Mouse (Mus musculus) MEL (cell line): ENCODE results near the gene Acin1. TPM values are rescaled to one million over a fixed set of nuclear protein-coding genes. Genes with fewer than 3 reads are reported as not detected.

ENCODE experiments used
- DNase-seq: peaks from one replicate; pipeline ENCODE4 v3.0.0; 2011; ENCODE audit warnings: low read depth, low spot score
- H3K27ac ChIP-seq: 2 replicates; pipeline ENCODE4 v1.5.1; 2012; ENCODE audit warnings: low read depth, mild to moderate bottlenecking, control low read depth, low read length, moderate library complexity; ENCODE audit not compliant: control insufficient read depth
- H3K27me3 ChIP-seq, 2 experiments: fragments of 150-350 bp in 1 of 2; sonication (generic) in 1 of 2; 2 replicates each; pipeline ENCODE4 v1.6.1; 2012; ENCODE audit warnings: low read length in 2 of 2, mild to moderate bottlenecking in 2 of 2, improper control_type of control experiment in 1 of 2, moderate library complexity in 1 of 2; ENCODE audit not compliant: insufficient read depth in 2 of 2, control insufficient read depth in 1 of 2
- H3K36me3 ChIP-seq, 2 experiments: 2 replicates each; pipeline ENCODE4 v1.6.1; 2012 to 2014; ENCODE audit warnings: low read length in 2 of 2, improper control_type of control experiment in 1 of 2, inconsistent platforms in 1 of 2, mild to moderate bottlenecking in 1 of 2; ENCODE audit not compliant: insufficient read depth in 2 of 2, control insufficient read depth in 1 of 2
- H3K4me1 ChIP-seq, 2 experiments: fragments of 150-350 bp in 1 of 2; sonication (generic) in 1 of 2; 2 replicates each; pipeline ENCODE4 v1.6.1; 2012; ENCODE audit warnings: low read length in 2 of 2, improper control_type of control experiment in 1 of 2, mild to moderate bottlenecking in 1 of 2; ENCODE audit not compliant: insufficient read depth in 2 of 2, control insufficient read depth in 1 of 2
- H3K4me3 ChIP-seq, 2 experiments: fragments of 150-350 bp in 1 of 2; sonication (generic) in 1 of 2; 2 replicates each; pipeline ENCODE4 v1.5.1; 2012; ENCODE audit warnings: low read depth in 2 of 2, low read length in 2 of 2, mild to moderate bottlenecking in 2 of 2, moderate library complexity in 2 of 2, control low read depth in 1 of 2, improper control_type of control experiment in 1 of 2; ENCODE audit not compliant: control insufficient read depth in 1 of 2, insufficient read depth in 1 of 2
- H3K79me2 ChIP-seq: 2 replicates; pipeline ENCODE4 v1.6.1; 2012; ENCODE audit warnings: mild to moderate bottlenecking, low read length, moderate library complexity; ENCODE audit not compliant: control insufficient read depth, poor library complexity, insufficient read depth
- H3K9ac ChIP-seq: 2 replicates; pipeline ENCODE4 v1.6.1; 2012; ENCODE audit warnings: low read depth, mild to moderate bottlenecking, control low read depth, low read length, moderate library complexity; ENCODE audit not compliant: control insufficient read depth, poor library complexity, severe bottlenecking
- H3K9me3 ChIP-seq: fragments of 150-350 bp; sonication (generic); replicated peaks from 2 replicates; pipeline ENCODE4 v1.6.1; 2012; ENCODE audit warnings: mild to moderate bottlenecking, low read length, improper control_type of control experiment, moderate library complexity; ENCODE audit not compliant: insufficient read depth
- CHD1 ChIP-seq: IDR thresholded peaks from 2 replicates; pipeline ENCODE4 v1.6.1; 2012; ENCODE audit warnings: low read depth, mild to moderate bottlenecking, inconsistent platforms, low read length, improper control_type of control experiment
- CHD2 ChIP-seq: IDR thresholded peaks from 2 replicates; pipeline ENCODE4 v1.6.1; 2011; ENCODE audit warnings: low read length, improper control_type of control experiment
- CTCF ChIP-seq, 3 experiments: IDR thresholded peaks in 2 of 3; conservative IDR thresholded peaks in 1 of 3; 2 replicates each; pipeline ENCODE4 v1.5.1; 2011 to 2012; ENCODE audit warnings: low read length in 3 of 3, low read depth in 2 of 3, mild to moderate bottlenecking in 2 of 3, improper control_type of control experiment in 1 of 3, inconsistent platforms in 1 of 3, mixed read lengths in 1 of 3, moderate library complexity in 1 of 3; ENCODE audit not compliant: control insufficient read depth in 1 of 3, insufficient read depth in 1 of 3, poor library complexity in 1 of 3, severe bottlenecking in 1 of 3
- GABPA ChIP-seq: IDR thresholded peaks from 2 replicates; pipeline ENCODE4 v1.6.1; 2012; ENCODE audit warnings: low read depth, mild to moderate bottlenecking, inconsistent platforms, low read length, improper control_type of control experiment, moderate library complexity
- HCFC1 ChIP-seq: IDR thresholded peaks from 2 replicates; pipeline ENCODE4 v1.6.1; 2012; ENCODE audit warnings: low read depth, mild to moderate bottlenecking, inconsistent platforms, low read length, improper control_type of control experiment, moderate library complexity
- JUND ChIP-seq: IDR thresholded peaks from 2 replicates; pipeline ENCODE4 v1.6.1; 2011; ENCODE audit warnings: low read depth, mild to moderate bottlenecking, improper control_type of control experiment, low read length
- KAT2A ChIP-seq: conservative IDR thresholded peaks from 2 replicates; pipeline ENCODE4 v1.6.1; 2012; ENCODE audit warnings: low read depth, low read length, improper control_type of control experiment, inconsistent platforms
- MXI1 ChIP-seq: IDR thresholded peaks from 2 replicates; pipeline ENCODE4 v1.6.1; 2011; ENCODE audit warnings: mild to moderate bottlenecking, low read depth, low read length, improper control_type of control experiment
- MYB ChIP-seq: IDR thresholded peaks from 2 replicates; pipeline ENCODE4 v1.6.1; 2011; ENCODE audit warnings: mild to moderate bottlenecking, low read depth, low read length, improper control_type of control experiment
- MYC ChIP-seq: IDR thresholded peaks from 2 replicates; pipeline ENCODE4 v1.6.1; 2011; ENCODE audit warnings: low read depth, mild to moderate bottlenecking, low read length, improper control_type of control experiment, moderate library complexity
- NRF1 ChIP-seq: IDR thresholded peaks from 2 replicates; pipeline ENCODE4 v1.6.1; 2014; ENCODE audit warnings: low read depth, mild to moderate bottlenecking, inconsistent platforms, low read length, improper control_type of control experiment, moderate library complexity; ENCODE audit not compliant: poor library complexity, insufficient read depth, severe bottlenecking
- POLR2AphosphoS2 ChIP-seq: IDR thresholded peaks from 2 replicates; pipeline ENCODE4 v1.6.1; 2011; ENCODE audit warnings: low read length, improper control_type of control experiment
- RAD21 ChIP-seq: IDR thresholded peaks from 2 replicates; pipeline ENCODE4 v1.6.1; 2011; ENCODE audit warnings: mild to moderate bottlenecking, low read depth, low read length, improper control_type of control experiment
- RCOR1 ChIP-seq: IDR thresholded peaks from 2 replicates; pipeline ENCODE4 v1.6.1; 2012; ENCODE audit warnings: low read depth, mild to moderate bottlenecking, inconsistent platforms, low read length, improper control_type of control experiment
- SMC3 ChIP-seq: IDR thresholded peaks from 2 replicates; pipeline ENCODE4 v1.6.1; 2011; ENCODE audit warnings: low read depth, low read length, improper control_type of control experiment
- TAL1 ChIP-seq: IDR thresholded peaks from 2 replicates; pipeline ENCODE4 v1.6.1; 2012; ENCODE audit warnings: mild to moderate bottlenecking, inconsistent platforms, low read length, moderate library complexity, mixed read lengths
- TBP ChIP-seq: IDR thresholded peaks from 2 replicates; pipeline ENCODE4 v1.8.0; 2011; ENCODE audit warnings: low read depth, low read length, improper control_type of control experiment
- UBTF ChIP-seq: IDR thresholded peaks from 2 replicates; pipeline ENCODE4 v1.6.1; 2012; ENCODE audit warnings: low read depth, mild to moderate bottlenecking, inconsistent platforms, low read length, improper control_type of control experiment, moderate library complexity, borderline replicate concordance; ENCODE audit not compliant: insufficient read depth
- USF1 ChIP-seq: IDR thresholded peaks from 2 replicates; pipeline ENCODE4 v1.6.1; 2014; ENCODE audit warnings: low read depth, mild to moderate bottlenecking, inconsistent platforms, low read length, improper control_type of control experiment, moderate library complexity
- USF2 ChIP-seq, 2 experiments: IDR thresholded peaks; 2 replicates each; pipeline ENCODE4 v1.6.1; 2011 to 2012; ENCODE audit warnings: improper control_type of control experiment in 2 of 2, low read length in 2 of 2, borderline replicate concordance in 1 of 2, inconsistent platforms in 1 of 2, low read depth in 1 of 2, mild to moderate bottlenecking in 1 of 2; ENCODE audit not compliant: insufficient read depth in 1 of 2
- ZC3H11A ChIP-seq: IDR thresholded peaks from 2 replicates; pipeline ENCODE4 v1.6.1; 2012; ENCODE audit warnings: low read depth, mild to moderate bottlenecking, inconsistent platforms, low read length, improper control_type of control experiment
- ZKSCAN1 ChIP-seq: IDR thresholded peaks from 2 replicates; pipeline ENCODE4 v1.6.1; 2012; ENCODE audit warnings: low read depth, mild to moderate bottlenecking, inconsistent platforms, low read length, improper control_type of control experiment, moderate library complexity
- ZNF384 ChIP-seq: IDR thresholded peaks from 2 replicates; pipeline ENCODE4 v1.6.1; 2012; ENCODE audit warnings: low read depth, mild to moderate bottlenecking, inconsistent platforms, low read length, improper control_type of control experiment
- polyA plus RNA-seq, 2 experiments: library from polyadenylated mRNA; stranded (reverse) in 1 of 2; unstranded in 1 of 2; fragments of >175 nt in 1 of 2; fragments of >200 nt in 1 of 2; gene quantifications; 2 replicates each; pipeline versions ENCODE4 v1.2.1 to v1.2.4; 2012; ENCODE audit warnings: low replicate concordance in 2 of 2, low read depth in 1 of 2; ENCODE audit not compliant: insufficient read length in 2 of 2, insufficient read depth in 1 of 2, missing spikeins in 1 of 2
- total RNA-seq: library from RNA; depleted of rRNA; stranded (reverse); fragments of 300-350 nt; gene quantifications from 2 replicates; pipeline ENCODE4 v1.2.3, GENCODE M21; 2012

Gene Acin1
- total and polyA plus RNA-seq, 3 experiments, result 103 to 248 (median 115) TPM

GRCm38 (mm10) chr14:54610648-54611047, 76.1 kb downstream of the Acin1 start:
- Histone ChIP-seq H3K36me3 (peaks cover 0 to 3% of the 10 kb centered on the region in 2 experiments; a peak in 1 of 4 replicates), H3K9ac (no peak overlapping the region), H3K4me1 (peaks cover 0 to 5% of the 10 kb centered on the region in 2 experiments; a peak in 2 of 4 replicates), H3K27ac (no peak overlapping the region), H3K9me3 (no peaks in the 10 kb centered on the region), H3K4me3 (no peak overlapping the region), H3K79me2 (peaks cover 2% of the 10 kb centered on the region; the same call in 1 of the 2 replicates), H3K27me3 (no peaks in the 10 kb centered on the region)
- no peak for DNase-seq
- no peak for TF ChIP-seq HCFC1
- TF ChIP-seq NRF1, result no peak
- TF ChIP-seq MYB, result no peak
- no peak for TF ChIP-seq POLR2AphosphoS2
- no peak for TF ChIP-seq RAD21
- TF ChIP-seq ZNF384, result no peak
- no peak for TF ChIP-seq CTCF (IDR thresholded peaks at IDR 0.05 in 2 of 3, conservative IDR thresholded peaks at IDR 0.05 in 1 of 3; ENCODE audit: control insufficient read depth in 1 of 3, insufficient read depth in 1 of 3, low read depth in 2 of 3, low read length in 3 of 3, poor library complexity in 1 of 3, severe bottlenecking in 1 of 3)
- no peak for TF ChIP-seq USF2 (IDR thresholded peaks at IDR 0.05; ENCODE audit: borderline replicate concordance in 1 of 2, insufficient read depth in 1 of 2, low read depth in 1 of 2, low read length in 2 of 2)
- no peak for TF ChIP-seq TBP
- no peak for TF ChIP-seq MXI1
- no peak for TF ChIP-seq USF1
- TF ChIP-seq MYC, result no peak
- TF ChIP-seq ZKSCAN1, result no peak
- no peak for TF ChIP-seq UBTF

GRCm38 (mm10) chr14:54609962-54610361, 76.8 kb downstream of the Acin1 start:
- peak; percentile 78 for DNase-seq
- H3K36me3 ChIP-seq, result peaks cover 0 to 3% of the 10 kb centered on the region in 2 experiments; a peak in 1 of 4 replicates
- H3K9ac ChIP-seq, result no peak overlapping the region
- H3K4me3 ChIP-seq, result no peak overlapping the region
- H3K27me3 ChIP-seq, result no peaks in the 10 kb centered on the region
- TF ChIP-seq CHD2, result no peak
- TF ChIP-seq MXI1, result no peak
- 0 out of 2 replicates have a peak, but pooled peaks have one; percentile 25 for TF ChIP-seq HCFC1
- TF ChIP-seq KAT2A, result no peak
- TF ChIP-seq RAD21, result peak; percentile 52
- TF ChIP-seq SMC3, result peak; percentile 74
- 0 out of 2 replicates have a peak, but pooled peaks have one; percentile 55 for TF ChIP-seq TBP
- TF ChIP-seq NRF1, result no peak
- TF ChIP-seq ZC3H11A, result peak; percentile 52; the same call in 1 of the 2 replicates
- no peak for TF ChIP-seq GABPA
- 0 out of 2 replicates have a peak, but pooled peaks have one; percentile 54 for TF ChIP-seq JUND
- TF ChIP-seq CTCF (IDR thresholded peaks at IDR 0.05 in 2 of 3, conservative IDR thresholded peaks at IDR 0.05 in 1 of 3; ENCODE audit: control insufficient read depth in 1 of 3, insufficient read depth in 1 of 3, low read depth in 2 of 3, low read length in 3 of 3, poor library complexity in 1 of 3, severe bottlenecking in 1 of 3), result peak; percentile 50 to 72 (median 68); a peak in 5 of 6 replicates
- no peak for TF ChIP-seq RCOR1
- TF ChIP-seq USF1, result no peak
- TF ChIP-seq ZNF384, result no peak
- TF ChIP-seq CHD1, result no peak
- no peak for TF ChIP-seq TAL1
- peaks cover 2% of the 10 kb centered on the region; the same call in 1 of the 2 replicates for H3K79me2 ChIP-seq
- no peaks in the 10 kb centered on the region for H3K9me3 ChIP-seq
- no peak overlapping the region for H3K27ac ChIP-seq
- H3K4me1 ChIP-seq, result peaks cover 0 to 5% of the 10 kb centered on the region in 2 experiments; a peak in 2 of 4 replicates
